Comparison of ENCODE assay signal across 10 mouse cellular contexts in genomic region chr9:61999653-62000420, GRCm38 (mm10). TPM values are rescaled to one million over a fixed set of nuclear protein-coding genes. Genes with fewer than 3 reads are reported as not detected.
DNase-seq lines count a peak whose midpoint lies in the region; ATAC-seq and TF ChIP-seq lines count a peak whose summit lies in the region.
"Had no signal": no experiment of that assay in that cellular context is flagged by ENCODE, and none has a peak within 500 bp of the region (broad histone marks: within the 10 kb centered on the region; RNA-seq: fewer than 3 reads in every experiment).

No protein-coding gene starts in this region.

- no peaks in the 10 kb centered on the region for H3K9me3 ChIP-seq in embryonic facial prominence, embryonic 15.5 days (replicated peaks)
- H3K9me3 ChIP-seq in lung, embryonic 14.5 days (ENCODE audit: low read depth, low read length) = no peaks in the 10 kb centered on the region
- no peaks in the 10 kb centered on the region for H3K9me3 ChIP-seq in stomach, postnatal 0 days (ENCODE audit: control insufficient read depth, low read length)
- H3K9me3 ChIP-seq in hindbrain, embryonic 14.5 days (ENCODE audit: control insufficient read depth, low read length) = no peaks in the 10 kb centered on the region
- H3K9me3 ChIP-seq: limb, embryonic 13.5 days; midbrain, embryonic 13.5 days; neural tube, embryonic 15.5 days had no signal

- H3K27me3 ChIP-seq in embryonic facial prominence, embryonic 15.5 days = no peaks in the 10 kb centered on the region
- H3K27me3 ChIP-seq in lung, embryonic 14.5 days (ENCODE audit: insufficient read depth, low read length) = no peaks in the 10 kb centered on the region
- H3K27me3 ChIP-seq in stomach, postnatal 0 days (ENCODE audit: control insufficient read depth, insufficient read depth, low read length) = no peaks in the 10 kb centered on the region
- no peaks in the 10 kb centered on the region for H3K27me3 ChIP-seq in hindbrain, embryonic 14.5 days (ENCODE audit: control insufficient read depth, insufficient read depth, low read length)
- H3K27me3 ChIP-seq: limb, embryonic 13.5 days; neural tube, embryonic 15.5 days had no signal

- no peak for TF ChIP-seq CTCF in lung, embryonic 14.5 days (IDR thresholded peaks at IDR 0.05; ENCODE audit: low read depth)
- TF ChIP-seq CTCF in stomach, postnatal 0 days (IDR thresholded peaks at IDR 0.05; ENCODE audit: low read depth) = no peak

- 56% methylated on average over 6 of the region's 6 CpGs for WGBS in embryonic facial prominence, embryonic 15.5 days
- 50% methylated on average over 6 of the region's 6 CpGs for WGBS in lung, embryonic 14.5 days
- WGBS in stomach, postnatal 0 days = 64% methylated on average over 6 of the region's 6 CpGs
- WGBS in hindbrain, embryonic 14.5 days = 85% methylated on average over 6 of the region's 6 CpGs

- H3K4me2 ChIP-seq in embryonic facial prominence, embryonic 15.5 days (replicated peaks) = no peak overlapping the region
- H3K4me2 ChIP-seq in lung, embryonic 14.5 days = no peak overlapping the region
- no peak overlapping the region for H3K4me2 ChIP-seq in stomach, postnatal 0 days (replicated peaks; ENCODE audit: low read depth)
- H3K4me2 ChIP-seq in hindbrain, embryonic 14.5 days (replicated peaks) = no peak overlapping the region
- H3K4me2 ChIP-seq: limb, embryonic 13.5 days; midbrain, embryonic 13.5 days; neural tube, embryonic 15.5 days had no signal

- peak overlapping the region; percentile 63 for H3K27ac ChIP-seq in embryonic facial prominence, embryonic 15.5 days (replicated peaks)
- H3K27ac ChIP-seq in lung, embryonic 14.5 days (ENCODE audit: low read depth) = peak overlapping the region; percentile 76
- peak overlapping the region; percentile 82 for H3K27ac ChIP-seq in stomach, postnatal 0 days (replicated peaks)
- H3K27ac ChIP-seq in hindbrain, embryonic 14.5 days = no peak overlapping the region
- H3K27ac ChIP-seq: limb, embryonic 13.5 days; midbrain, embryonic 13.5 days; neural tube, embryonic 15.5 days had no signal

- no peak overlapping the region for H3K4me3 ChIP-seq in embryonic facial prominence, embryonic 15.5 days (replicated peaks)
- no peak overlapping the region for H3K4me3 ChIP-seq in lung, embryonic 14.5 days (ENCODE audit: low read depth, low read length)
- no peak overlapping the region for H3K4me3 ChIP-seq in stomach, postnatal 0 days (ENCODE audit: low read depth, low read length)
- no peak overlapping the region for H3K4me3 ChIP-seq in hindbrain, embryonic 14.5 days (replicated peaks; ENCODE audit: low read length)
- H3K4me3 ChIP-seq: limb, embryonic 13.5 days; midbrain, embryonic 13.5 days; neural tube, embryonic 15.5 days had no signal

- DNase-seq in kidney, adult 9 months = peak; percentile 94
- peak; percentile 57 for DNase-seq in lung, embryonic 14.5 days
- DNase-seq in stomach, postnatal 0 days (ENCODE audit: low spot score) = peak; percentile 90
- DNase-seq in hindbrain, embryonic 14.5 days (ENCODE audit: low spot score) = no peak
- no peak for DNase-seq in right cerebral cortex, adult 18-20 months

- TF ChIP-seq EP300 in stomach, postnatal 0 days (optimal IDR thresholded peaks at IDR 0.05) = peak; percentile 86

- H3K4me1 ChIP-seq in embryonic facial prominence, embryonic 15.5 days = peaks cover 12% of the 10 kb centered on the region; the same call in 1 of the 2 replicates
- peaks cover 13% of the 10 kb centered on the region; the same call in 1 of the 2 replicates for H3K4me1 ChIP-seq in lung, embryonic 14.5 days (ENCODE audit: insufficient read depth)
- H3K4me1 ChIP-seq in stomach, postnatal 0 days (replicated peaks; ENCODE audit: control insufficient read depth, insufficient read depth) = no peaks in the 10 kb centered on the region; the same call in 1 of the 2 replicates
- 0 out of 2 replicates have a peak, but pooled peaks cover 6% of the 10 kb centered on the region for H3K4me1 ChIP-seq in hindbrain, embryonic 14.5 days (replicated peaks; ENCODE audit: control insufficient read depth, insufficient read depth, low read length)

- ATAC-seq in embryonic facial prominence, embryonic 15.5 days (ENCODE audit: insufficient number of reproducible peaks, low FRiP score, low TSS enrichment, low read depth) = peak; percentile 84
- peak; percentile 64; the same call in 1 of the 2 replicates for ATAC-seq in lung, embryonic 14.5 days (ENCODE audit: insufficient read depth)
- peak; percentile 92 for ATAC-seq in stomach, postnatal 0 days (ENCODE audit: low FRiP score, low TSS enrichment)
- ATAC-seq in hindbrain, embryonic 14.5 days (ENCODE audit: low FRiP score) = no peak
- no peak for ATAC-seq in granulocyte monocyte progenitor cell, adult 5-6 weeks (replicated peaks; ENCODE audit: poor library complexity, severe bottlenecking)
- ATAC-seq: midbrain, embryonic 13.5 days had no signal

- no peaks in the 10 kb centered on the region for H3K36me3 ChIP-seq in embryonic facial prominence, embryonic 15.5 days
- no peaks in the 10 kb centered on the region for H3K36me3 ChIP-seq in lung, embryonic 14.5 days (ENCODE audit: insufficient read depth)
- H3K36me3 ChIP-seq in stomach, postnatal 0 days (ENCODE audit: control insufficient read depth, insufficient read depth, low read length) = no peaks in the 10 kb centered on the region
- no peaks in the 10 kb centered on the region for H3K36me3 ChIP-seq in hindbrain, embryonic 14.5 days (replicated peaks; ENCODE audit: control insufficient read depth, insufficient read depth)
- H3K36me3 ChIP-seq: limb, embryonic 13.5 days; midbrain, embryonic 13.5 days; neural tube, embryonic 15.5 days had no signal

- no peak overlapping the region for H3K9ac ChIP-seq in embryonic facial prominence, embryonic 15.5 days
- no peak overlapping the region for H3K9ac ChIP-seq in lung, embryonic 14.5 days
- H3K9ac ChIP-seq in stomach, postnatal 0 days (ENCODE audit: low read length) = no peak overlapping the region
- H3K9ac ChIP-seq in hindbrain, embryonic 14.5 days = no peak overlapping the region
- H3K9ac ChIP-seq: limb, embryonic 13.5 days; midbrain, embryonic 13.5 days; neural tube, embryonic 15.5 days had no signal

RNA-seq across cellular contexts. Expression of gene Paqr5, which starts 26.8 kb away (rescaled TPM):
- polyA plus RNA-seq in embryonic facial prominence, embryonic 15.5 days (2015; fragmentation: Nextera tagmentation; extraction: Ambion mirVana) = 16.8 and 18.7 TPM in 2 replicates
- 1.7 and 3.7 TPM in 2 replicates for polyA plus RNA-seq in lung, embryonic 14.5 days (2014; fragmentation: Nextera tagmentation; extraction: Ambion mirVana)
- 92.5 and 97.2 TPM in 2 replicates for polyA plus RNA-seq in stomach, postnatal 0 days (2015; fragmentation: Nextera tagmentation; extraction: Ambion mirVana)
- 0.33 and 0.36 TPM in 2 replicates for polyA plus RNA-seq in hindbrain, embryonic 14.5 days (2014; fragmentation: Nextera tagmentation; extraction: Ambion mirVana)
- total RNA-seq in granulocyte monocyte progenitor cell, adult 5-6 weeks (2014; fragmentation: Nextera tagmentation) = 0.60 TPM in 1 of 2 replicates, not detected in the other
- total RNA-seq in granulocyte monocyte progenitor cell, adult 5-6 weeks (2017) = 0.21 and 0.34 TPM in 2 replicates

RNA-seq across cellular contexts. Expression of gene Kif23, which starts 53.3 kb away (rescaled TPM):
- polyA plus RNA-seq in embryonic facial prominence, embryonic 15.5 days (2015; fragmentation: Nextera tagmentation; extraction: Ambion mirVana) = 82.9 and 92.3 TPM in 2 replicates
- 157 and 164 TPM in 2 replicates for polyA plus RNA-seq in lung, embryonic 14.5 days (2014; fragmentation: Nextera tagmentation; extraction: Ambion mirVana)
- polyA plus RNA-seq in stomach, postnatal 0 days (2015; fragmentation: Nextera tagmentation; extraction: Ambion mirVana) = 19.9 and 25.1 TPM in 2 replicates
- polyA plus RNA-seq in hindbrain, embryonic 14.5 days (2014; fragmentation: Nextera tagmentation; extraction: Ambion mirVana) = 14.3 and 17.0 TPM in 2 replicates
- total RNA-seq in granulocyte monocyte progenitor cell, adult 5-6 weeks (2014; fragmentation: Nextera tagmentation) = 32.7 and 46.7 TPM in 2 replicates
- 146 and 173 TPM in 2 replicates for total RNA-seq in granulocyte monocyte progenitor cell, adult 5-6 weeks (2017)

Comparison
In these comparisons a context has a peak if more than half of its experiments do, and no peak if none do; other contexts are left out.
1. ATAC-seq: peak in embryonic facial prominence, embryonic 15.5 days (single experiment), lung, embryonic 14.5 days (single experiment) and stomach, postnatal 0 days (single experiment); none in hindbrain, embryonic 14.5 days (single experiment) and granulocyte monocyte progenitor cell, adult 5-6 weeks (single experiment).
2. DNase-seq: peak in kidney, adult 9 months (single experiment), lung, embryonic 14.5 days (single experiment) and stomach, postnatal 0 days (single experiment); none in hindbrain, embryonic 14.5 days (single experiment) and right cerebral cortex, adult 18-20 months (single experiment).